Mouse (Mus musculus) A20 (cell line): ENCODE measurements around the gene Sema4d.
"Not testable (repeated sequence)": the region's sequence is repeated elsewhere in the genome, so short reads cannot be mapped to it uniquely, and the experiment has no call there.

Experiments
- DNase-seq: peaks from one replicate; pipeline ENCODE4 v3.0.0-alpha.2; 2011; ENCODE audit warnings: low read depth, low spot score

Gene Sema4d

GRCm38 (mm10) chr13:51793425-51793891 is at the start of gene Sema4d:
Gene Sema4d, minus strand, starts transcription at chr13:51793747.
- peak; percentile 86 for DNase-seq

GRCm38 (mm10) chr13:51843298-51843697 is 49.8 kb upstream of the Sema4d start:
- DNase-seq, result no peak

DNA sequence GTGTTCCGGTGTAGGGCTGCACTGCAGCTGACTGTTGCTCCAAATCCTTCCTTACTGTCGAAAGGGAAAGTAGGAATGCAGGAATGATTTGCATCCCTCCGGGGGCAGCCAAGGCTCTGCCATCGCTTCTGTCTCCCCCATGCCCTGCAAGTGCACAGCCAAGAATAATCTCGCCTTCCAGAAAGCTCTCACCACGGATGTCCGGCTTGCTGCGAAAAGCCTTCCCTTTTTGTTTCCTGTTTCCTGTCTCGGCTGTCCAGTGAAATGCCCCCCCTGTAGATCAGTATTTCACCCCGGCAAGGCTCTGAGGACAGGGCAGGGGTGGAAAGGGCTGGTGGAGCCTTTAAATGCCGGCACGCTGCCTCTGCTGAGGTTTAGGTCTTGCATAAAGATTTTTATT is 49.2 kb upstream of the Sema4d start:
- DNase-seq, result no peak

DNA sequence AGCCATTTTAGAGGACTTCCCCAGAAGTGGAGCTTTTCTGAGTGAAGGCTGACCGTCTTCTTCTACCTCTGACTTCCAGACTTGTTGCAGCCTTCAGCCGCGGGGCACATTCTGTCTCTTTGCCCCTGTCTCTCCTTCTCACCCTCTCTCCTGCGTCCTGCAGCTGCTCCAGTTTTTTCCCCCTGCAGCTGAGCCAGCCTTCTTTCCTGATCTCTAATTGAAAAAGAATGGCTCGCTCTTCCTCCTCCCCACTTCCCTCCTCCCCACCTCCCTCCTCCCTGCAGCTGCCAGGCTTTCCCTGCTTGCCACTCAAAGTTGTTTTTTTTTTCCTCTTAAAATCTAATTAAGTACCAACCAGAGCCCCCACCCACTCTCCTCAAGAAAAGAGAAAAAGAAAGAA is 48.6 kb upstream of the Sema4d start:
- no peak for DNase-seq

GRCm38 (mm10) chr13:51841541-51842115 is 48.1 kb upstream of the Sema4d start:
- no peak for DNase-seq

GRCm38 (mm10) chr13:51840702-51841101 is 47.2 kb upstream of the Sema4d start:
- DNase-seq, result no peak

GRCm38 (mm10) chr13:51839250-51840026 is 45.9 kb upstream of the Sema4d start:
- DNase-seq, result peak; percentile 65

GRCm38 (mm10) chr13:51837402-51837801 is 43.9 kb upstream of the Sema4d start:
- no peak for DNase-seq

GRCm38 (mm10) chr13:51835208-51835607 is 41.7 kb upstream of the Sema4d start:
- DNase-seq, result not testable (repeated sequence)

DNA sequence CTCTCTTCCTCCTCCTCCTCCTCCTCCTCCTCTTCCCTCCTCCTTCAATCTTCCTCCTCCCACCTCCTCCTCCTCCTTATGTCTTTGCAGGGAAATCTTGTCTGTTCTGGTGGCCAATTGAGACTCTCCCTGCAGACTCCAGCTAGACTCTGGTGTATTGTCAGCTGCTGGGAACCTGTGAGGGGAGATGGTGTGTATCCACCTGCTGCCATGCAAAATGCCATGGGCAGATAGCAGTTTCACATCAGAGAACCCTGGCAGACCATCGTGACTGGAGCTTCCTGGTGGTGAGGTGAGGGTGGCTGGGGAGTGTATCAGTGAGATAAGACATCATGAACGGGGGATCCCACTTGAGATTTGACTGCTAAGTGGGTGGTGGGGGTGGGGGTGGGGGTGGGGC is 41.0 kb upstream of the Sema4d start:
- no peak for DNase-seq

GRCm38 (mm10) chr13:51834024-51834423 is 40.5 kb upstream of the Sema4d start:
- peak; percentile 46 for DNase-seq

DNA sequence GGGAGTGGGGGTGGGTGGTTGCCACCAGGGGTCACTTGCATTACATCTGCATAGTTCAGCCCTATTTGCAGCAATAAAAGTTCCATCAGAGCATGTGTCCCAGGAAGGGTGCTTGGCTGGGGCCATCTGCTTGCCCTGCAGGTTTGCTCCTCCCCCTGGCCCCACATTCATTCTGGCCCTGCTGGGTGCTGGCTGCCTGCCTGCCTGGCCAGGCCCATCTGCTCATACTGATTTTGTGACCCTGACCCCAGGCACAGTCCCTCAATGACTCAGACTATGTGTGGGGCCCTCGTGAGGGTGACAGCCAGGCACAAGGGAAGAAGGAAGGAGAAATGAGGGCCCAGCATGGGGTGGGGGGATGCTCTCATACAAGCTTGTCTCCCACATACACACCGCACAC is 40.1 kb upstream of the Sema4d start:
- no peak for DNase-seq

GRCm38 (mm10) chr13:51832491-51832890 is 38.9 kb upstream of the Sema4d start:
- no peak for DNase-seq

DNA sequence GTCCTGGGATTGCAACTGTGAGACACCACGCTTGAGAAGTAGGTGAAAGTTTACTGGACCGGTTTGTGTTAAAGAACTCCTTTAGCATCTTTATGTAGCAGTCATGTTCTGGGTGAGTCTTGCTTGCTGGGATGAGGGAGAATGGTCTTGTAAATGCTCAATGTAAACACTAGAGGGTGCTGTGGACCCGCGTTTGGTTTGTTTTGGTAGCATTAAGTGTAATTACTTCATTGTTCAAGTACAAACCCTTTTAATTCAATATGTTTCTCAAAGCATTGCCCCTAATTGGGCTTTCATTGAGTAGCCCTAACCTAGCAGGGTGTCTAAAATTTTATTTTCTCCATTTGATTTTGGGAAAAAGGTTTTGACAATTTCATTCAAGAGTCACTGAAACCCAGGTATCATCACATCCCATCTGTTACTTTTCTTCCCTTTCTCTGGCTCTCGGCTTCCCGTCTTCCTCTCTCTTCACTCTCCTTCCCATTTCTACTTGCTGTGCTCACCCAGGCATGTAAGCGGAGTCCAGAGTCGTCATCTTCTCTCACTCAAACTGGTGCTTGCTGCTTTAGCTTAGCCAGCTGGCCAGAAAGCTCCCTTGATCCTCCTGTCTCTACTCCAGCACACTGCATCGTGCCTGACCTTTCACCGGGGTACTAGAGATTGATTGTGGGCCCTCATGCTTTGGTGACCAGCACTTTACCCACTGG is 37.4 kb upstream of the Sema4d start:
- DNase-seq, result peak; percentile 54

- no peak for DNase-seq
These were observed 30.4 kb upstream of the Sema4d start for GRCm38 (mm10) chr13:51823822-51824495.

- no peak for DNase-seq
These were observed 28.4 kb upstream of the Sema4d start for GRCm38 (mm10) chr13:51821988-51822387.

GRCm38 (mm10) chr13:51819351-51819750 is 25.8 kb upstream of the Sema4d start:
- no peak for DNase-seq

- DNase-seq, result no peak
These were observed 25.4 kb upstream of the Sema4d start for GRCm38 (mm10) chr13:51818944-51819326.

DNA sequence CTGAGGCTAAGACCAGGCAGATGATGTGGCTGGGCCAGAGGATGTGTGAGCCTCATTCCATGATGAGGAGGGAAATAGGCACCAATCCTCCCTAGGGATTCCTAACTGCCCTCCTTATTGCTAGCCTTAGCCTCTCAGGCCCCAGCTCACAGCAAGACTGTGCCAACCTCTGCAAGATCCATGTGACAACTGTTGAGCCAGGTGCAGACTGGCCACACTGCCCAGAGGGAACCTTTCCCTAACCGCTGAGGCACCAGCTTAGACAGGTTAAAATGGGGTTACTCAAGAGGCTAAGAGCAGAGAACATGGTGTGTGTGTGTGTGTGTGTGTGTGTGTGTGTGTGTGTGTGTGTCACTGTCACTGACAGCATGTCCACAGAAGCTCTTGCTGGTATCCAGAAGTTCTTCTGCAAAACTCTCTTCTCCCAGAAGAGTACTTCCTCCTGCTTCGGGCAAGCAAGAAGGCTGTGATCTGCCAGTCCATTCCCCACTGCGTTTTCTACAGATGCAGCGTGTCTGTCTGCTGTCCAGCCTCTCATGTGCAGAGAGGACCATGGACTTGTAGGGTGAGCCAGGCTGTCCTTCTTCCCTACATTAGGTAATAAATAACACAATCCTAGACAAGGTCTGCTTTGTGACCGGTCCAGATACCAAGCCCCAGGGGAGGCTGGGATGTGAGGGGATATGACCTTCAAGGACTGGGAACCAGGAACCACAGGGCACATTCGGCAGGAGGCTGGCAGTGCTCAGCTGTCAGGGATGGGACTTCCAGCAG is 24.8 kb upstream of the Sema4d start:
- no peak for DNase-seq

- DNase-seq, result no peak
These were observed 23.1 kb upstream of the Sema4d start for GRCm38 (mm10) chr13:51816559-51817041.

DNA sequence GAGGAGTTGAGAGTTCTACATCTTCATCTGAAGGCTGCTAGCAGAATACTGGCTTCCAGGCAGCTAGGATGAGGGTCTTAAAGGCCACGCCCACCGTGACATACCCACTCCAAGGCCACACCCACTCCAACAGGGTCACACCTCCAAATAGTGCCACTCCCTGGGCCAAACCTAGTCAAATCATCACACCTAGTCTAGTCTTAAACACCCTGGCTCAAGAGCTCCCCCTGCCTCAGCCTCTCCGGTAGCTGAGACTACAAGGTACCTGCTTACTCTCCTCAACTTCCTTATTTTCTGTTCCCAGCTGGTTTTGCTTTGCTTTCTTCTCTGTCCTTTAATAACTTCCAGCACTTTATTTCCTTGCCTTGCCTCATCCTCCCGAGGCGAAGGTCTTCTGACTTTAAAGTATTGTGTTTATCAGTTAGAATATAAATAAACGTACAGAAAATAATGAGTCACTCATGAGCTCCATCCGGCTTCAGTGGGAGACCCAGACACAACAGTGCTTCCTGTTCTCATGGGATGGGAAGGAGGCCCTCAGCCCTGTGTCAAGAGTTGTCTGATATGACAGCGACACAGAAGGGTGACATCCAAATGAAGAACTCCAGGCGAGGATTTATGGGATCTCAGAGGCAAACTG is 22.4 kb upstream of the Sema4d start:
- peak; percentile 84 for DNase-seq
